Mouse (Mus musculus) gastrocnemius, postnatal 10 days (tissue): ENCODE measurements around the gene Kcne1. TPM values are rescaled to one million over a fixed set of nuclear protein-coding genes. Genes with fewer than 3 reads are reported as not detected.

Source experiments
- DNase-seq: peaks from one replicate; pipeline ENCODE4 v3.0.0; 2021; ENCODE audit warnings: mixed read lengths
- long read RNA-seq, 2 experiments: library from polyadenylated mRNA; stranded (forward); transcript quantifications; one replicate each; pipeline ENCODE4 v2.0.0; 2021
- total RNA-seq, 2 experiments: library from RNA; stranded (reverse); gene quantifications; 2 replicates each; pipeline ENCODE4 v1.2.3; 2021

Kcne1 gene
- total RNA-seq: not detected
- long read RNA-seq, experiment 1: 0 reads
- long read RNA-seq, experiment 2: 0 reads

- DNase-seq: no peak
Measured at GRCm38 (mm10) chr16:92359229-92359628, at the start of gene Kcne1. TSS of gene Kcne1 (minus strand) at chr16:92359468.

GRCm38 (mm10) chr16:92407883-92408282 lies 48.6 kb upstream of the Kcne1 start:
- DNase-seq: no peak

GRCm38 (mm10) chr16:92404141-92404540 lies 44.9 kb upstream of the Kcne1 start:
- no peak for DNase-seq

GRCm38 (mm10) chr16:92403069-92403468 lies 43.8 kb upstream of the Kcne1 start:
- no peak for DNase-seq

- DNase-seq: no peak
Measured at GRCm38 (mm10) chr16:92402216-92402615, 42.9 kb upstream of the Kcne1 start.

GRCm38 (mm10) chr16:92401206-92401605 lies 41.9 kb upstream of the Kcne1 start:
- DNase-seq: no peak

- peak; percentile 77 for DNase-seq
Measured at GRCm38 (mm10) chr16:92399490-92400458, 40.5 kb upstream of the Kcne1 start.

- no peak for DNase-seq
Measured at GRCm38 (mm10) chr16:92398574-92399118, 39.4 kb upstream of the Kcne1 start.

- DNase-seq: no peak
Measured at GRCm38 (mm10) chr16:92397745-92398573, 38.7 kb upstream of the Kcne1 start.

GRCm38 (mm10) chr16:92393732-92394131 lies 34.5 kb upstream of the Kcne1 start:
- no peak for DNase-seq

GRCm38 (mm10) chr16:92387692-92388091 lies 28.4 kb upstream of the Kcne1 start:
- DNase-seq: no peak

- peak; percentile 90 for DNase-seq
Measured at GRCm38 (mm10) chr16:92385062-92385461, 25.8 kb upstream of the Kcne1 start.

GRCm38 (mm10) chr16:92383412-92383811 lies 24.1 kb upstream of the Kcne1 start:
- no peak for DNase-seq

- DNase-seq: no peak
Measured at GRCm38 (mm10) chr16:92382508-92382907, 23.2 kb upstream of the Kcne1 start.

- DNase-seq: no peak
Measured at GRCm38 (mm10) chr16:92381092-92381491, 21.8 kb upstream of the Kcne1 start.

GRCm38 (mm10) chr16:92376976-92377375 lies 17.7 kb upstream of the Kcne1 start:
- DNase-seq: no peak

- DNase-seq: no peak
Measured at GRCm38 (mm10) chr16:92371623-92372022, 12.4 kb upstream of the Kcne1 start.

- no peak for DNase-seq
Measured at GRCm38 (mm10) chr16:92369260-92369659, 10.0 kb upstream of the Kcne1 start.

GRCm38 (mm10) chr16:92365477-92365876 lies 6.2 kb upstream of the Kcne1 start:
- DNase-seq: no peak

GRCm38 (mm10) chr16:92360711-92361110 lies 1.4 kb upstream of the Kcne1 start:
- no peak for DNase-seq

GRCm38 (mm10) chr16:92358734-92359133 lies 534 bp downstream of the Kcne1 start:
- DNase-seq: no peak

- no peak for DNase-seq
Measured at GRCm38 (mm10) chr16:92357566-92357965, 1.7 kb downstream of the Kcne1 start.

GRCm38 (mm10) chr16:92357023-92357422 lies 2.2 kb downstream of the Kcne1 start:
- DNase-seq: no peak
